Mouse (Mus musculus) neural tube, embryonic 14.5 days (tissue): ENCODE results near the gene Zscan5b. TPM values are rescaled to one million over a fixed set of nuclear protein-coding genes. Genes with fewer than 3 reads are reported as not detected.
"Not testable (repeated sequence)": the region's sequence is repeated elsewhere in the genome, so short reads cannot be mapped to it uniquely, and the experiment has no call there.

Experiments used
- ATAC-seq: fragments of 200-750 bp; cut with Nextera tagmentation; 2 replicates; pipeline ENCODE4 v1.8.0; 2017; ENCODE audit warnings: low read depth, mild to moderate bottlenecking, moderate TSS enrichment, moderate library complexity
- H3K27ac ChIP-seq: fragments of 300-500 bp; sonication (generic); 2 replicates; pipeline ENCODE4 v1.5.1; 2014; ENCODE audit warnings: low read depth, mild to moderate bottlenecking, control low read depth, low read length, moderate library complexity, mixed read lengths
- H3K27me3 ChIP-seq: fragments of 300-500 bp; sonication (generic); 2 replicates; pipeline ENCODE4 v1.6.1; 2014; ENCODE audit warnings: low read length; ENCODE audit not compliant: control insufficient read depth, insufficient read depth
- H3K36me3 ChIP-seq: fragments of 300-500 bp; sonication (generic); 2 replicates; pipeline ENCODE4 v1.6.1; 2014; ENCODE audit warnings: low read length, mixed read lengths; ENCODE audit not compliant: control insufficient read depth, insufficient read depth
- H3K4me1 ChIP-seq: fragments of 300-500 bp; sonication (generic); 2 replicates; pipeline ENCODE4 v1.6.1; 2014; ENCODE audit warnings: low read length; ENCODE audit not compliant: control insufficient read depth, insufficient read depth
- H3K4me2 ChIP-seq: fragments of 300-500 bp; sonication (generic); 2 replicates; pipeline ENCODE4 v1.6.1; 2014; ENCODE audit warnings: mild to moderate bottlenecking, low read depth, low read length, control low read depth
- H3K4me3 ChIP-seq: fragments of 300-500 bp; sonication (generic); 2 replicates; pipeline ENCODE4 v1.5.1; 2014; ENCODE audit warnings: low read depth, low read length, control low read depth, mixed read lengths
- H3K9ac ChIP-seq: fragments of 300-500 bp; sonication (generic); replicated peaks from 2 replicates; pipeline ENCODE4 v1.6.1; 2014; ENCODE audit warnings: low read depth, mild to moderate bottlenecking, control low read depth, low read length, mixed read lengths
- H3K9me3 ChIP-seq: fragments of 300-500 bp; sonication (generic); 2 replicates; pipeline ENCODE4 v1.6.1; 2016; ENCODE audit warnings: low read length; ENCODE audit not compliant: control insufficient read depth
- WGBS: fragments of 180-500 bp; shearing (Covaris S2); extraction: QIAGEN DNeasy Blood & Tissue Kit; methylation state at CpG from one replicate; pipeline ENCODE4 v1.1.7; 2014; 5-methylcytosine and 5-hydroxymethylcytosine counted together
- polyA plus RNA-seq: library from polyadenylated mRNA; unstranded; fragments of >200 nt; fragmentation: Nextera tagmentation; extraction: Ambion mirVana; gene quantifications from 2 replicates; pipeline ENCODE4 v1.2.1, GENCODE M21; 2014

Zscan5b gene
- not detected in 2 replicates for polyA plus RNA-seq

GRCm38 (mm10) chr7:6221978-6222377 is at the start of gene Zscan5b:
Gene Zscan5b (plus strand): TSS chr7:6222278.
- Histone ChIP-seq H3K27ac (no peak within 1 kb of the TSS), H3K9me3 (0 out of 2 replicates have a peak, but pooled peaks cover 6% of the 10 kb centered on the region), H3K4me3 (no peak within 1 kb of the TSS), H3K4me1 (no peaks in the 10 kb centered on the region), H3K9ac (no peak within 1 kb of the TSS), H3K27me3 (no peaks in the 10 kb centered on the region), H3K4me2 (no peak within 1 kb of the TSS), H3K36me3 (no peaks in the 10 kb centered on the region)
- WGBS, result 93% methylated on average over 12 of the region's 12 CpGs
- ATAC-seq, result no peak

- Histone ChIP-seq H3K9ac (peak overlapping the region; percentile 61), H3K27me3 (no peaks in the 10 kb centered on the region), H3K4me1 (peaks cover 6% of the 10 kb centered on the region; the same call in 1 of the 2 replicates), H3K27ac (peak overlapping the region; percentile 23; the same call in 1 of the 2 replicates), H3K36me3 (no peaks in the 10 kb centered on the region), H3K9me3 (no peaks in the 10 kb centered on the region), H3K4me2 (peak overlapping the region; percentile 75), H3K4me3 (peak overlapping the region; percentile 61)
- under 1% methylated on average over 28 of the region's 28 CpGs for WGBS
- peak; percentile 31 for ATAC-seq
Measured at GRCm38 (mm10) chr7:6172674-6173244, 49.3 kb upstream of the Zscan5b start.

- no peak overlapping the region for H3K27ac ChIP-seq
- no peaks in the 10 kb centered on the region for H3K27me3 ChIP-seq
- H3K9me3 ChIP-seq, result no peaks in the 10 kb centered on the region
- H3K36me3 ChIP-seq, result no peaks in the 10 kb centered on the region
- H3K4me2 ChIP-seq, result no peak overlapping the region
- peaks cover 6% of the 10 kb centered on the region; the same call in 1 of the 2 replicates for H3K4me1 ChIP-seq
- no peak overlapping the region for H3K9ac ChIP-seq
- no peak for ATAC-seq
- no peak overlapping the region for H3K4me3 ChIP-seq
- 86% methylated on average over 8 of the region's 8 CpGs for WGBS
Measured at GRCm38 (mm10) chr7:6173872-6174271, 48.2 kb upstream of the Zscan5b start.

GRCm38 (mm10) chr7:6174365-6174987 is 47.6 kb upstream of the Zscan5b start:
- H3K4me3 ChIP-seq, H3K9ac ChIP-seq, H3K36me3 ChIP-seq, H3K27ac ChIP-seq, H3K9me3 ChIP-seq, H3K4me2 ChIP-seq, H3K4me1 ChIP-seq, ATAC-seq, H3K27me3 ChIP-seq: not testable (repeated sequence)
- WGBS, result 88% methylated on average over 9 of the region's 9 CpGs

GRCm38 (mm10) chr7:6179013-6179412 is 43.1 kb upstream of the Zscan5b start:
- Histone ChIP-seq H3K9ac (no peak overlapping the region), H3K27me3 (no peaks in the 10 kb centered on the region), H3K9me3 (no peaks in the 10 kb centered on the region), H3K4me3 (no peak overlapping the region), H3K4me1 (no peaks in the 10 kb centered on the region), H3K4me2 (no peak overlapping the region), H3K27ac (no peak overlapping the region), H3K36me3 (0 out of 2 replicates have a peak, but pooled peaks cover 4% of the 10 kb centered on the region)
- no peak for ATAC-seq

- Histone ChIP-seq H3K27me3 (no peaks in the 10 kb centered on the region), H3K9ac (no peak overlapping the region), H3K27ac (no peak overlapping the region), H3K4me1 (no peaks in the 10 kb centered on the region), H3K9me3 (no peaks in the 10 kb centered on the region), H3K36me3 (peaks cover 26% of the 10 kb centered on the region; the same call in 1 of the 2 replicates), H3K4me3 (no peak overlapping the region), H3K4me2 (no peak overlapping the region)
- ATAC-seq, result no peak
Measured at GRCm38 (mm10) chr7:6182882-6183281, 39.2 kb upstream of the Zscan5b start.

- Histone ChIP-seq H3K4me2 (no peak overlapping the region), H3K4me1 (no peaks in the 10 kb centered on the region), H3K4me3 (no peak overlapping the region), H3K27me3 (no peaks in the 10 kb centered on the region), H3K9me3 (no peaks in the 10 kb centered on the region), H3K27ac (no peak overlapping the region), H3K36me3 (peaks cover 33% of the 10 kb centered on the region; the same call in 1 of the 2 replicates), H3K9ac (no peak overlapping the region)
- 94% methylated on average over 19 of the region's 19 CpGs for WGBS
- no peak for ATAC-seq
Measured at GRCm38 (mm10) chr7:6183802-6184201, 38.3 kb upstream of the Zscan5b start.

- Histone ChIP-seq H3K9ac (no peak overlapping the region), H3K4me1 (no peaks in the 10 kb centered on the region), H3K9me3 (no peaks in the 10 kb centered on the region), H3K4me2 (no peak overlapping the region), H3K27me3 (no peaks in the 10 kb centered on the region), H3K27ac (no peak overlapping the region), H3K4me3 (no peak overlapping the region), H3K36me3 (peaks cover 36% of the 10 kb centered on the region; the same call in 1 of the 2 replicates)
- 92% methylated on average over 8 of the region's 8 CpGs for WGBS
- no peak for ATAC-seq
Measured at GRCm38 (mm10) chr7:6184521-6184920, 37.6 kb upstream of the Zscan5b start.

GRCm38 (mm10) chr7:6185391-6185790 is 36.7 kb upstream of the Zscan5b start:
- no peak overlapping the region for H3K27ac ChIP-seq

More at GRCm38 (mm10) chr7:6185391-6185790, 36.7 kb upstream of the Zscan5b start:
- Histone ChIP-seq H3K9ac (no peak overlapping the region), H3K9me3 (no peaks in the 10 kb centered on the region), H3K27me3 (no peaks in the 10 kb centered on the region), H3K4me3 (no peak overlapping the region), H3K36me3 (peaks cover 43% of the 10 kb centered on the region; the same call in 1 of the 2 replicates), H3K4me2 (no peak overlapping the region), H3K4me1 (no peaks in the 10 kb centered on the region)
- 96% methylated on average over 1 of the region's 1 CpGs for WGBS
- no peak for ATAC-seq
